Mouse (Mus musculus) heart, postnatal 0 days (tissue): ENCODE data around the gene Krtap8-1. TPM values are rescaled to one million over a fixed set of nuclear protein-coding genes. Genes with fewer than 3 reads are reported as not detected.

Source experiments
- ATAC-seq: fragments of 200-750 bp; cut with Nextera tagmentation; 2 replicates; pipeline ENCODE4 v1.8.0; 2017; ENCODE audit warnings: low read depth, moderate number of reproducible peaks, moderate library complexity; ENCODE audit not compliant: insufficient read depth
- DNase-seq: peaks from one replicate; pipeline ENCODE4 v3.0.0-alpha.2; 2016; ENCODE audit warnings: low spot score
- H3K27ac ChIP-seq: fragments of 300-500 bp; sonication (generic); 2 replicates; pipeline ENCODE4 v1.5.1; 2014; ENCODE audit warnings: low read depth, mild to moderate bottlenecking
- H3K27me3 ChIP-seq: fragments of 300-500 bp; sonication (generic); 2 replicates; pipeline ENCODE4 v1.6.1; 2014; ENCODE audit warnings: low read length, mixed read lengths; ENCODE audit not compliant: control insufficient read depth, insufficient read depth
- H3K36me3 ChIP-seq: fragments of 300-500 bp; sonication (generic); replicated peaks from 2 replicates; pipeline ENCODE4 v1.6.1; 2014; ENCODE audit warnings: low read length, mixed read lengths; ENCODE audit not compliant: control insufficient read depth, insufficient read depth
- H3K4me1 ChIP-seq: fragments of 300-500 bp; sonication (generic); 2 replicates; pipeline ENCODE4 v1.6.1; 2014; ENCODE audit warnings: antibody characterized with exemption; ENCODE audit not compliant: control insufficient read depth, insufficient read depth
- H3K4me2 ChIP-seq: fragments of 300-500 bp; sonication (generic); 2 replicates; pipeline ENCODE4 v1.6.1; 2014; ENCODE audit warnings: low read depth, mild to moderate bottlenecking, low read length, moderate library complexity
- H3K4me3 ChIP-seq: fragments of 300-500 bp; sonication (generic); 2 replicates; pipeline ENCODE4 v1.5.1; 2014; ENCODE audit warnings: low read depth, low read length
- H3K9ac ChIP-seq: fragments of 300-500 bp; sonication (generic); replicated peaks from 2 replicates; pipeline ENCODE4 v1.6.1; 2014; ENCODE audit warnings: low read depth, low read length, mixed read lengths
- H3K9me3 ChIP-seq: fragments of 300-500 bp; sonication (generic); replicated peaks from 2 replicates; pipeline ENCODE4 v1.6.1; 2016; ENCODE audit warnings: low read length; ENCODE audit not compliant: control insufficient read depth
- CTCF ChIP-seq: IDR thresholded peaks from 2 replicates; pipeline ENCODE4 v1.5.1; 2016; ENCODE audit warnings: antibody characterized with exemption, control low read depth, low read depth
- EP300 ChIP-seq: IDR thresholded peaks from 2 replicates; pipeline ENCODE4 v1.6.1; 2016; ENCODE audit warnings: antibody characterized with exemption, low read depth
- WGBS: fragments of 180-500 bp; shearing (Covaris S2); extraction: QIAGEN DNeasy Blood & Tissue Kit; methylation state at CpG from one replicate; pipeline ENCODE4 v1.1.7; 2014; 5-methylcytosine and 5-hydroxymethylcytosine counted together
- polyA plus RNA-seq: library from polyadenylated mRNA; unstranded; fragments of >200 nt; fragmentation: Nextera tagmentation; extraction: Ambion mirVana; gene quantifications from 2 replicates; pipeline ENCODE4 v1.2.1, GENCODE M21; 2015
- total RNA-seq: library from RNA; depleted of rRNA; stranded (reverse); fragments of >200 nt; gene quantifications from 2 replicates; pipeline ENCODE4 v1.2.3, GENCODE M21; 2014; ENCODE audit warnings: low replicate concordance

The Krtap8-1 gene
- total and polyA plus RNA-seq, 2 experiments from 2014 or later: not detected

DNA sequence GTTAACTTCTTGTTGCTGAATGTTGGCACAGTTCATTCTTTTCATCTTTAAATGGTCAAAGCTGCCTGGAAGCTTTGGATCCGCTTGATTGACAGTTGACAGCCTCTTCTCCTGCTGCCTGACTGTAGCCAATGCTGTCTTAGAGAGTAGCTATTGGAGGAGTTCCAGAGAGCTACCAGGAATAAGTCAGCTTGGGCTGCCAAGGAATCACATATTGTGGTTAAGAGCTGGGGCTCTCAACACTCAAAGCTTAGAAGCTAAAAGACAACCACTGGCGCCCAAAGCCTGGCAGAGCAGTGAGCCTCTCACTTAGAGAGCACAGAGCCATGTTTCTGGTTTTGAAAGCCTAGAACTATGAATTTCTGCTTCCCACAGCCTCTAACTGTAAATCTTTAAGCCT lies 32.8 kb upstream of the Krtap8-1 start:
- Histone ChIP-seq H3K27ac (no peak overlapping the region), H3K4me3 (no peak overlapping the region), H3K36me3 (no peaks in the 10 kb centered on the region), H3K9me3 (no peaks in the 10 kb centered on the region), H3K9ac (no peak overlapping the region), H3K27me3 (no peaks in the 10 kb centered on the region), H3K4me2 (no peak overlapping the region), H3K4me1 (no peaks in the 10 kb centered on the region)
- ATAC-seq: no peak; the same call in 1 of the 2 replicates
- DNase-seq: no peak
- TF ChIP-seq CTCF (no peak), EP300 (no peak)
- WGBS: 63% methylated on average over 2 of the region's 2 CpGs

DNA sequence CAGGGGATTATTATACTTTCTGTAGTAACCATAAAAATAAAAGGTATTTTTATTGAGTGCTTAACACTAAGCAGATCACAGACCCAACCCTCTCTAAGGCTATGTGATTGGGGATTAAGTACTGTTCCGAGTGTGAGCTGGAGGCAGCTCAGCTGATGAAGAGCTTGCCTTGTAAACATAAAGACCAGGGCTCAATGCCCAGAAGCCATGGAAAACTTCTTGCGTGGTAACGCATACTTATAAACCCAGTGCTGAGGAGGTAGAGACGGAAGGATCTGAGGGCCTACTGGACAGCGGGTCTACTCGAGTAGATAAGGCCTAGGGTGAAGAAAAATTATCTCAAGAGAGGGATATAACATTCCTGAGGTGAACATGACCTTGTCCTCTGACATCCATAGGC lies 32.3 kb upstream of the Krtap8-1 start:
- DNase-seq (no peak), ATAC-seq (no peak)
- WGBS: 48% methylated on average over 6 of the region's 6 CpGs
- Histone ChIP-seq H3K9me3 (no peaks in the 10 kb centered on the region), H3K4me1 (no peaks in the 10 kb centered on the region), H3K4me3 (no peak overlapping the region), H3K36me3 (no peaks in the 10 kb centered on the region), H3K27ac (no peak overlapping the region), H3K4me2 (no peak overlapping the region), H3K27me3 (no peaks in the 10 kb centered on the region), H3K9ac (no peak overlapping the region)
- TF ChIP-seq EP300 (no peak), CTCF (no peak)

DNA sequence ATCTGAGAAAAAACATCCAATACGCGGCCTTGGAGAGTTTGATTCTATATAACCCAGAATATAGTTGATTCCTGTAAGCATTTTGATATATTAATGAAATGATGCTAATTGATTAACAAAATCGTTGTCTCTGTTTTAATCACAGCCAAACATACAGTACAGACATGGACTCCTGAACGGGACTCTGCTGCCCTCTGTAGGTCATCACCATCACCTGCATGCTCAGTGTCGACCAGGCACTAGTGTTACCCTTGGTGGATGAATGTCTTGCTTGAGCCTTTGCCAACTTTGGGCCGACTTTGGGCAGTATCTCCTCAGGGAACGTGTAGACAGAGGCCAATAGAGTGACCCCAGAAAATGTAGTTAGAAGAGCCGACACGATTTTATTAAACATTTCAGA lies 29.9 kb upstream of the Krtap8-1 start:
- DNase-seq (no peak), ATAC-seq (no peak)
- H3K4me1 ChIP-seq: no peaks in the 10 kb centered on the region
- no peak overlapping the region for H3K9ac ChIP-seq
- H3K36me3 ChIP-seq: no peaks in the 10 kb centered on the region
- H3K27ac ChIP-seq: no peak overlapping the region
- H3K4me2 ChIP-seq: no peak overlapping the region
- no peaks in the 10 kb centered on the region for H3K27me3 ChIP-seq
- 48% methylated on average over 9 of the region's 9 CpGs for WGBS
- TF ChIP-seq EP300 (no peak), CTCF (peak; percentile 71)
- H3K4me3 ChIP-seq: no peak overlapping the region
- no peaks in the 10 kb centered on the region for H3K9me3 ChIP-seq

DNA sequence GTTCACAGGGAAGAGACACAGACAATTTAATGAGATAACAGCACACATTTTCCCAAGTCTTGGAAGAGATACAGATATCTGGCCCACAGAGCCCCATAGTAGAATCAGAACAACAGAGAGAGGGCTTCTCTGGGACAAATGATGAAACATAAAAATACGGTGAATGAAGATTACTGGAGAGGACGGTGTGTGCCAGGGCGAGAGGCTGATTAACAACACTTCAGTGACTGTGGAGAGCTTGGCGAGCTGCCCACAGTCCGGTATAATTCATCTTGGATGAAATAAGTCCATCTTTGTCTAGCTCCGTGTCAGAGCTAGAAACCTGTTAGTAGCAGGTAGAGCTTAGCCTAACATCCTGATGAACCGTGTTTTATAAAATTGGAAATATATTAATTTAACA lies 25.7 kb upstream of the Krtap8-1 start:
- Histone ChIP-seq H3K9me3 (no peaks in the 10 kb centered on the region), H3K36me3 (no peaks in the 10 kb centered on the region), H3K9ac (no peak overlapping the region), H3K4me1 (no peaks in the 10 kb centered on the region), H3K27ac (no peak overlapping the region), H3K4me2 (no peak overlapping the region; the same call in 1 of the 2 replicates), H3K4me3 (no peak overlapping the region), H3K27me3 (0 out of 2 replicates have a peak, but pooled peaks cover 5% of the 10 kb centered on the region)
- 36% methylated on average over 7 of the region's 7 CpGs for WGBS
- TF ChIP-seq EP300 (no peak), CTCF (no peak)
- no peak for DNase-seq
- ATAC-seq: no peak

DNA sequence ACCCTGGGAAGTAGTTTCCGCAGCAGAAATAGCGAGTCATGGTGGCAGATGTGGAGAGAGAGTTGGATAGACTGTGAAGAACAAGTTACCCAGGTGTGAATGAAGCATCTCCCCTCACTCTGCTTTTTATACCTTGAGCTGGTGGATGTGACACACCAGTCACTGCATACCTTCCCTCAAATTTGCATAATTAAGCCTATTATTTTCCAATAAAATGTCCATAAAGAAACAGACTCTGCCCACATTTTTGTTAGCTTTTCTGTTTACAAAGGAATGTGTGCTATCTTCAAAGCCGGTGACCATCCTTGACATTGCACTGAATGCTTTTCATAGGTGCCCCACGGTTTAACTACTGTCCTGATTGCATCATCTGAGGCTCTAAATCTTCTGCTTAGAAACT lies 20.5 kb upstream of the Krtap8-1 start, which contains the start of gene Krtap7-1:
Gene Krtap7-1, minus strand, starts transcription at position 101 of the 400 bp plus-strand sequence.
- Histone ChIP-seq H3K27me3 (0 out of 2 replicates have a peak, but pooled peaks cover 5% of the 10 kb centered on the region), H3K36me3 (no peaks in the 10 kb centered on the region), H3K4me3 (no peak within 1 kb of the TSS), H3K9ac (no peak within 1 kb of the TSS), H3K27ac (no peak within 1 kb of the TSS), H3K4me2 (no peak within 1 kb of the TSS), H3K9me3 (no peaks in the 10 kb centered on the region), H3K4me1 (no peaks in the 10 kb centered on the region)
- no peak for ATAC-seq
- WGBS: 74% methylated on average over 4 of the region's 4 CpGs
- no peak for TF ChIP-seq CTCF
- no peak for TF ChIP-seq EP300
- DNase-seq: no peak

DNA sequence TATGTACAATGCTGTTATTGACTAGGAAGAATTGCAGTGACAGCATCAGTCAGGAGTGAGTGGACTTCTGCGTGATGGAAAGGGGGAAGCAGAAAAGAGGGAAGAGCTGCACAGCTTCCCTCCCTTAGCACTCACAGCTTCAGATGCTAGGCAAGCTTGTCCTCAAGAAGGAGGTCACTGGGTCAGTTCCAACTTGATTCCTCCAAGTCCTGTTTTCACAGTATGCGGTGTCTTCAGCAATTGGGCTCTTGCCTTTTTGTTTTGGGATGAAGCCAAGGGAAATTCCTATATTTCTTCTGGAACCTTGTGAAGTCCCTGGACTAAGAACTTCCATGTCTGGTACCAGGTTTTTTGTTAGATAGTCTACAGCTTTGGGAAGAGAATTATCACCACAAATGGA lies 15.8 kb upstream of the Krtap8-1 start:
- no peaks in the 10 kb centered on the region for H3K4me1 ChIP-seq
- ATAC-seq (no peak), DNase-seq (no peak)
- TF ChIP-seq EP300 (no peak), CTCF (no peak)
- no peaks in the 10 kb centered on the region for H3K9me3 ChIP-seq
- H3K9ac ChIP-seq: no peak overlapping the region
- no peak overlapping the region for H3K4me3 ChIP-seq
- 67% methylated on average over 2 of the region's 2 CpGs for WGBS
- H3K27ac ChIP-seq: no peak overlapping the region
- no peaks in the 10 kb centered on the region for H3K27me3 ChIP-seq
- no peak overlapping the region for H3K4me2 ChIP-seq
- no peaks in the 10 kb centered on the region for H3K36me3 ChIP-seq
